Mouse (Mus musculus) heart, adult 18-20 months (tissue): ENCODE data around the gene Kank1. TPM values are rescaled to one million over a fixed set of nuclear protein-coding genes. Genes with fewer than 3 reads are reported as not detected.

Experiments used
- DNase-seq, 2 experiments: peaks; one replicate each; pipeline ENCODE4 v3.0.0; 2021 to 2022; ENCODE audit warnings: mixed read lengths in 1 of 2
- total RNA-seq, 2 experiments: library from RNA; stranded (reverse); gene quantifications; 2 replicates each; pipeline ENCODE4 v1.2.3; 2021

Gene Kank1
- total RNA-seq, 2 experiments from 2014 or later = 37.2 to 38.1 TPM

DNA sequence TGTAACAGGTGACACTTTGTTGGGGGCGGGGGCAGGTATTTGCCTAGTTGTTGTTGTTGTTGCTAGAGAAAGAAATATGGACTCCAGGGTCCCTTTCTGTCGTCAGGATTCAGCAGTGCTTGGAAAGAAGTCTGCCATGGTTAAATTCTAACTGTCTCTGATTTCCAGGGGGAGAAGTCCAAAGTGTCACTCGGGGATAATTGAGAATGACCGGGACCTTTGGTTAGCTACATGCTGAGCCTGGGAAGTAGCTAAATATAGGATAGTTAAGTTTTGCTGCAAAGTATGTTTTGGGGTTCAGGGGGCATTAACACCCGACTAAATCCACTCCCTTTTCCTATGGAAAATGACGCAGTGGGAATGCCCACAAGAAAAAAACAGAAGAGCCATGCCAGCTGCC lies 169.2 kb downstream of the Kank1 start:
- no peak for DNase-seq

DNA sequence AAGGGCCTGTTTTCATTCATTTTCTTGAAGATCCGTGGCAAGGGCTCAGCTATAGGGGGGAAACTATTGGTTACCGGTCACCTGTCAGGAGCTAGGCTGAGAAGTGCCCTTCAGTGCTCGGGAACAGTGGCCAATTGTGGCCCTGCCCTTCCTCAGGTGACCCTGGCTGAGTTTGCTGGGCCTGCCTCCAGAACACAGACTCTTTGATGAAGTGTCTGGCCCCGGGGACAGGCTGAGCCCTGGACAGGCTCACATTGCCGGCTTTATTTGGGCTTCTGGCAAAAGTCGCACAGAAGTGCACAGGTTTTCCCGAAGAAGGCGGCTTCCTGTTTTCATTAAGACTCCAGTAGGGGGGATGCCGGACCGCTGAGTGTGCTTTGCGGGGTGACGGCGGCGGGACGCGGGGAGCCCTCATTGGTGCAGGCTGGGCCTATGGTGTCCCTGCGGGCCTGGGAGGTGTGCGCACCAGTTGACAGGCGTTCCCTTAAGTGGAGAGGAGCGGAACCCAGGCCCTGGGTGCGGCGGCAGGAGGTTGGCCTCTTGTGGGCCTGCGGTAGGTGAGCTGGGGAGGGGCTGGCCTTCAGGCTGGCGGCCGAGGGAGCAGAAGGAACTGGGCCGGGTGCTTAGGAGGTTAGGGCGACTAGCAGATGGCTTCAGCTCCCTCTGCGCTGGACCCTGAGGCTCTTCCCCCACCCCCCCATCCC lies 169.9 kb downstream of the Kank1 start:
- DNase-seq = peak; percentile 85 to 87

GRCm38 (mm10) chr19:25407185-25407886 lies 170.6 kb downstream of the Kank1 start:
- no peak for DNase-seq

GRCm38 (mm10) chr19:25407887-25408236 lies 171.1 kb downstream of the Kank1 start:
- DNase-seq = no peak

DNA sequence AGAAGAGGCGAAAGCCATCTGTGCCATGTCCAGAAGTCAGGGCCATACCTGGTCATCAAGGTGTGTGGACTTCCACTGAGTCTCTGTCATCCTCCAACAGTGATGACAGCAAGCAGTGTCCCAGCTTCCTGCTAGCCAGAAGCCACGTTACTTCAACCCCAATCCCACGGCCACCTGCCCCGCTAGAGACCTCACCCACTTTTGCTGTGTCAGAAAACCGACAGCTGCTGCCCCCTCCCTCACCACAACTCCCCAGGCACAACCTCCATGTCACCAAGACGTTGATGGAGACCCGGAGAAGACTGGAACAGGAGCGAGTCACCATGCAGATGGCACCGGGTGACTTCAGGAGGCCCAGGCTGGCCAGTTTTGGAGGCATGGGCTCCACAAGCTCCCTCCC lies 172.5 kb downstream of the Kank1 start:
- DNase-seq = no peak

- DNase-seq = peak; percentile 61 to 64
Measured at GRCm38 (mm10) chr19:25411353-25411752, 174.6 kb downstream of the Kank1 start.

- no peak for DNase-seq
Measured at GRCm38 (mm10) chr19:25415448-25415847, 178.7 kb downstream of the Kank1 start.

- DNase-seq = no peak
Measured at GRCm38 (mm10) chr19:25417671-25418070, 180.9 kb downstream of the Kank1 start.

DNA sequence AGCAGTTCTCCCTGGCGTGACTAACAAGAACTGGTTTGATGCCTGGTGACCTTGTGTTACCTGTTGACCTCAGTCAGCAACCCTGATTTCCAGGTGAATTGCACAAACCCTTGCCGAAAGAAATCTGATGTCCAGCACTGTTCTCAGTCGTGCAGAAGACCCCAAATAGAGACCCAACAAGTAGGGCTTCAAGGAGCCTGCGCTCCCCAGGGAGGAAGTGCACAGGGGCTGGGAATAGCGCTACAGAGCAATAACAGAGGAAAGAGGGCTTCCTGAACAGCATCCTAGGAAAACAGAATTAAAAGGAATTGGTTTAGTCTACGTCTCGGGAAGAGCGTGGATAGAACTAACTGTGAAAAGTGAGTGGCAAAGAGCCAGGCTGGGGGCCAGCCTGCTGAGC lies 183.2 kb downstream of the Kank1 start:
- DNase-seq = no peak

DNA sequence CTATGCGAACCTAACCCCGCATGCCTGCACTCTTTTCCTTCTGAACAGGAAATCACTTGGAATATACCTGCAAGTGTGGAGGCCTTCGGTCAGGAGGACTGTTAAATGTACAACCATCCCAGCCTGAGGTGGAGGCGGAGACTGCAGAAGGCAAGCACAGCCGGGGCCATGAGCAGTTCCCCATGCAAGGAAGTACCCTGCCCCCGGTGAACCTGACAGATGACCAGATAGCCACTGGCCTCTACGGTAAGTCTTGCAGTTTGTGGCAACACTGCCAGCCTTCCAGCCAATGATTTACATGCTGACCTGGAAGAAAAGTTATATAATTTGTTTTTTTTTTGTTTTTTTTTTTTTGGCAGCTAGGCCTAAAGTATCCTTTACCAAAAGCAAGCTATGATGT lies 185.3 kb downstream of the Kank1 start:
- DNase-seq = no peak

- DNase-seq = no peak
Measured at GRCm38 (mm10) chr19:25423371-25423770, 186.6 kb downstream of the Kank1 start.

GRCm38 (mm10) chr19:25426431-25426830 lies 189.7 kb downstream of the Kank1 start:
- peak in 1 of 2 experiments; percentile 55 for DNase-seq

DNA sequence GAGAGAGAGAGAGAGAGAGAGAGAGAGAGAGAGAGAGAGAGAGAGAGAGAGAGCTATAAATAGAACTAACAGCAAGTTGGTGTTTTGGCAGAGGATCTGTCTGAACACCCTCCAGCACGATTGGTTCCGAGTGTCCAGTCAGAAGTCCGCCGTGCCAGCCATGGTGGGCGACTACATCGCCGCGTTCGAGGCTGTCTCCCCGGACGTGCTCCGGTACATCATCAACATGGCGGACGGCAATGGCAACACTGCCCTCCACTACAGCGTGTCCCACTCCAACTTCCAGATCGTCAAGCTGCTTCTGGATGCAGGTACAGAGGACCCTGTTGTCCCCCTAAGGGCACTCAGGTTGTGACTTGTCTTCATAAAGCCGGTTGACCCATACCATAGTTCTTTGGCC lies 191.1 kb downstream of the Kank1 start:
- DNase-seq = no peak

- no peak for DNase-seq
Measured at GRCm38 (mm10) chr19:25428338-25428962, 191.7 kb downstream of the Kank1 start.

GRCm38 (mm10) chr19:25431431-25431830 lies 194.7 kb downstream of the Kank1 start:
- DNase-seq = peak in 1 of 2 experiments; percentile 48

GRCm38 (mm10) chr19:25431909-25432308 lies 195.1 kb downstream of the Kank1 start:
- no peak for DNase-seq

DNA sequence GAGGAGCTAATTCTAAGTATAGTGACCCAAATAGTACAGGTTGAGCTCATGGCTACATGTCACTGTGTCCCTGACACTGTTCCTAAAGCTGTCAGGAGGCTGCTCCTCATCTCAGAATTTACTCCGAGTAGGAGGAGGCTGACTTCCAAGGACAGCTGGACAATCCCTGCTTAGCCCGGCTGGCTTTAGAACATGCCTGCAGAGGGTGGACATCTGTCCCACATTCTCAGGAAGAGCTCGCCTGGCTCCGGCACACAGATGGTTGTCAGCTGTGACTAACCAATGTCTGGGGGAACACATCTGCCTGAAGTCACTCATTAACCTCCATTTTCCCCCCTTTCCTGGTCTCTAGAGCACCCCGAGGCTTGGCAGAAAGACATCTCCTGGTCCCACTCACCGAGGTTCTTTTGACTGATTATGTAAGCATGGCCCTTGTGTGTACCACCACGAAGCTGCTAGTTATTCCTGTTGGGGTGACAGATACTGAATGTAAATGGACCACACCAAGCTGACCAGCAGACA lies 196.5 kb downstream of the Kank1 start:
- DNase-seq = peak in 1 of 2 experiments; percentile 53

- DNase-seq = no peak
Measured at GRCm38 (mm10) chr19:25434345-25434744, 197.6 kb downstream of the Kank1 start.

GRCm38 (mm10) chr19:25434795-25435194 lies 198.0 kb downstream of the Kank1 start:
- DNase-seq = peak in 1 of 2 experiments; percentile 18

DNA sequence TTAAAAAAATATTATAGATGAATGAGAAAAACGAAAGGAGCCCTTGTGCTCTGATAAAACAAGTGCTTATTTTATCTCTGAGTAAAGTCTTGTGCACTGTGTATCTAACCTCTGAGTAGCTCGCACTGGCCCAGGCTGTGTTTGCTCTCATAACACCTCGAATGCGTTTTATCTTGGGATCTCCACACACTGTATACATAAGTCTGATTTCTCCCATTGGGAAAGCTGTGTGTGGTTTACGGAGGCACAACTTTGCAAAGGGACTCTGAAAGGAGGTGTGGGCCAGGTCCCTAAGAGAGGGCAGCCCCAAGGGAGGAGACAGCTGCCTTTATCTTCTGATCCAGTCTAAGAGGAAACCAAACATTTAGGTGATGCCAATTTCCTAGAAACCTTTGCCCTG lies 198.6 kb downstream of the Kank1 start:
- no peak for DNase-seq

DNA sequence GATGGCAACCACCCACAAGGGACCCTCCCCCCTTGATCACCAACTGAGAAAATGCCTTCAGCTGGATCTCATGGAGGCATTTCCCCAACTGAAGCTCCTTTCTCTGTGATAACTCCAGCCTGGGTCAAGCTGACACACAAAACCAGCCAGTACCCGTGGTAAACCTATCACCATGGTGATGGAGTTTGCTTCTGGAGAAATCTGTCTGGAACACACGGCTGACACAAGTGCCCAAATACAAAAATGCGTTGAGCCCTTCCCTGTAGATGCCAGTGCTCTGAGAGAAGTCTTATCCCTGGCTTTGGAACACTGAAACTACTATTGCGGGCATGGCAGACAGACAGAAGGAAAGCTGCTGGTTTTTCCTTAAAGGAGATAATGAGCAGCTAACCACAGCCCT lies 199.4 kb downstream of the Kank1 start:
- DNase-seq = no peak

- no peak for DNase-seq
Measured at GRCm38 (mm10) chr19:25436789-25437650, 200.2 kb downstream of the Kank1 start.
